Mouse (Mus musculus): ENCODE measurements around the gene Trpv6.

Gene Trpv6

DNA sequence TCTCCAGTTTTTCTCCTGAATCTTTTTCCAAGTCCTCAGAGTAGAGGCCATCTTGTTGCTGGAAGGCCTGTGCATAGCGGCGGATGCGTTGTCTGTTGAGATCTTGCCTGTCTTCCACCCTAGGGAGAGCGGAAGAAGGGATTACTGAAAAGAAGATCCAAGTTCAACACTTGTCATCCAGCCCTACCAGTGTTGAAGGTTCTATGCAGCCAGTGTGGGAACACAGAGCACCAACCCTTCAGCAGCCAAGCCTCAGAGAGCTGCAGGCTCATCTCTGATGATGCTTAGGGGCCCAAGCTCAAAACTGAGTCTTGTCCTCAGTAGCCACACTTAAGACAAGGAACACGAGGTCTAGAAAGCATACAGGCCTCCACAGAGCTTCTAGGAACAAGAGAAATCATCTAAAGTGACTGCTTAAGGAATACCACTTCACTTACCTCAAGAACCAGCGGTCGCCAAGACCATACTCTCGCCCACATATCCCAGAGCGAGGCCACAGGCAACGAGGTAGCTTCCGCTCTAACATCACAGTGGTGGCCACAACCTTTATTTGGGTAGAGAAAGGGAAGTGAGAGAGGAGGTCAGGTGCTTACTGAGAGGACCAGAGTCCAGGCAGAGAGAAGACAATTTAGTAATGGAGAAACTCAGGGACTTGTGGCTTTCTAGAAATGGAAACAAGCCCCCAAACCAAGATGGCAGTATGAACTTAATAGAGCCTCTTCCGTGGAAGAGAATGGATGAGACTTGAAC, 14.8 kb downstream of the Trpv6 start:
- no peak for DNase-seq

DNA sequence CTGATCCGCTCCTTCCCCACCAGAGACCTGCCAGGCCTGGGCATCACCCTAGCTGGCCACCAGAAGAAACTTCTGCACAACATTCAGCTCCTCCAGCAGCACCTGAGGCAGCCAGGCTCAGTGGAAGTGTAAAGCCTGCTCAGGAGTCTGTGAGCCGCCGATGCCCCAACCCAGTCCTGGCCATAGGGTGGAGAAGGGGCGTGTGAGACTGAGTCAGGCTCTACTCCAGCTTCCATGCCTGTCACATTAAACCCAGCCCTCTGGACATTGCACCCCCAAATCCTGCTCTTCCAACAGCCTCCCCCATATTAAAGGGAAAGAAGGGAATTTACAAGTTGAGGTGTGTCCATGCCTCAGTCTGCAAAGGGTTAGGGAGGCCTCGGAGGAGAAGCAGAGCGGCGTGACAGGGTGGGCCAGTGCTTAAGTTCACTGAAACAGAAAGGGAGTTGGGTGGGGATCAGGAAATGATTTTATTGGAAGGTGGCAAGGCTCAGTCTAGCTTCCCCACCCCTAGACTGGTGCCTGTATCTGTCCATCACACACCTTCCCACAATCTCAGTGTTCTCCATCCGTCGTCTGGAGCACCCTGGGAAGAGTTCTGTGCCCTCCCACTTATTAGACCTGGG, 15.9 kb downstream of the Trpv6 start:
- DNase-seq, result no peak

DNA sequence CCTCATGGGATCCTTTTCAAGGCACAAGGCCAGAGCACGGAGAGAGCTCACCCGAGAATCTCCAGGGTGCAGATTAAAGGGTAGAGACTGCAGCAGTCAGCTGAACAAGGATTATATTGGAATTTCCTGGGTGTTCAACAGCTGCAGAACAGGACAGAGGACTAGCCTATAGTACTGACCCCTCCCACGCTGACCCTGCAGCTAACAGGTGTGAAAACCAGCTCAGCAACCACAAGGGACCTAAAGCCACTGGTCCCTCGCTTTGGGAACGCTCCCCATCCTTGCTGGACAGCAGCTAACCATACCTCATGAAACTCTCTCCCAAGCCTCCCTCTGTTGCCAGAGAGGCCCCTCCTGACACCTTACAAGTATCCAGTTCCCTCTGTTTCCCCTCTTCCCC, 28.6 kb downstream of the Trpv6 start:
- DNase-seq, result no peak

DNA sequence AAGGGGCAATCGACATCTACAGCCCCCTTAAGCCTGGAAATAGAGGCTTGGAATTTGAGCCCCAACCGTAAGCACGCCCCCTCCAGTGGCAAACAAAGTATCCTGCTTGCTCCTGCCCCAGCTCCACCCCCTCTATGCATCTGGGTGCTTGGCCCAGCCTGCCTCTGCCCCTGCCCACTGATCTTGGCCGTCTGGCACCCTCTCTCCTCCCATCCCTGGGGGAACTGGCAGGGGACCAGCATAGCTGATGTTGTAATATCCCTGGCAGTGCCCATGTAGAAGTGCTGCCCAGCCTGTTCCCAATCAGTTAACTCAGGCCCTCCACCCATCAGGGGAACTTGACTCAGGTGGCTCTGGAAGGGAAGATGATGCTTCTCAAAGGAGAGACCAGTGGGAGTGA, 30.0 kb downstream of the Trpv6 start:
- DNase-seq, result peak; percentile 52 to 72

DNA sequence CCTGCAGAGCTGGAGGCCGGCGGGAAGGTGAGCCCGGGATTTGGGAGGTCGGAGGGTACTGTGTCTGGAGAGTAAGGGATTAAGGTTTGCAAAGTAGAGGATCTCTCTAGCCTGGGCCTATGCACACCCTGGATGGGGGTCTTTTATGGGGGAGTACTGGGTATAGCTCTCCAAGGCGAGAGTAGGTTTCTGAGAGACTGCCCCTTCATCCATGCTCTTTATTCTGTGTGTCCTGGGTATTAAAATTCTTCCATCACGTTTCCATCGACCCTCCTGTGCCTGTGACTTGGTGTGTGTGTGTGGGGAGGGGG, 30.5 kb downstream of the Trpv6 start:
- DNase-seq, result no peak

DNA sequence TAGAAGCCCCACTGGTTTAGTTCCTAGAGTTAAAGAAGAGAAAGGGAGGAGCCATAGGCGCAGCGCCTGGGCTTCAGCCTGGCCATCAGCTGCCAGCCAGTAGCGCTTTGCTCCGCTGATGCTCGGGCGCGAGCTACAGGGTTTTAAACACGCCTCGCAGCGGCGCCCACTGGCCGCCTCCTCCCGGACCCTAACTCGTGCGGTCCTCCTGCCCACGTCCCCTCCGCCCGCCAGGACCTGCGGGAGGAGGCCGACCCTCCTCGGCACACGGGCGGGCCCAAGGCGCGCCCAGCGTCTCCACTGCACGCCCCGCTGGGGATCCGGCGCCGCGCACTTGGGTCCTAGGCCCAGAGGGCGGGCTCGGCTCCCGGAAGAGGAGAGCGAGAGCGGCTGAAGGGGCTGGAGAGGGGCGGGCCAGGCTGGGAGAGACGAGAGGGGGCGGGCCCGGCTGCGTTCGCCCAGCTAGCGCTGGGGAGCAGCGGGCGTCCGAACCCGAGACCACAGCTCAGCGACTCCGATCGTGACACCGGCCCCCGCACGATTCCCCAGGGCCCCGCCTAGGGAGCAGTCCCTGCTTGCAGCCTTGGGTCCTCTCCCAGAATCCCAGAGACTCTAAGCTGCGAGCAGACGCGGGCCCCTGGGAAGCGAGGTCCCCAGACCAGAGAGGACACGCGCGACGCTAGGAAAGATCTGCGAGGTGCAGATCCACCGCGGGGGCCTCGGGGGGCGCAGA, 31.0 kb downstream of the Trpv6 start, which contains the start of gene Ephb6:
Gene Ephb6 (plus strand): TSS at position 422 of the 733 bp plus-strand sequence.
- peak; percentile 89 to 93 for DNase-seq

DNA sequence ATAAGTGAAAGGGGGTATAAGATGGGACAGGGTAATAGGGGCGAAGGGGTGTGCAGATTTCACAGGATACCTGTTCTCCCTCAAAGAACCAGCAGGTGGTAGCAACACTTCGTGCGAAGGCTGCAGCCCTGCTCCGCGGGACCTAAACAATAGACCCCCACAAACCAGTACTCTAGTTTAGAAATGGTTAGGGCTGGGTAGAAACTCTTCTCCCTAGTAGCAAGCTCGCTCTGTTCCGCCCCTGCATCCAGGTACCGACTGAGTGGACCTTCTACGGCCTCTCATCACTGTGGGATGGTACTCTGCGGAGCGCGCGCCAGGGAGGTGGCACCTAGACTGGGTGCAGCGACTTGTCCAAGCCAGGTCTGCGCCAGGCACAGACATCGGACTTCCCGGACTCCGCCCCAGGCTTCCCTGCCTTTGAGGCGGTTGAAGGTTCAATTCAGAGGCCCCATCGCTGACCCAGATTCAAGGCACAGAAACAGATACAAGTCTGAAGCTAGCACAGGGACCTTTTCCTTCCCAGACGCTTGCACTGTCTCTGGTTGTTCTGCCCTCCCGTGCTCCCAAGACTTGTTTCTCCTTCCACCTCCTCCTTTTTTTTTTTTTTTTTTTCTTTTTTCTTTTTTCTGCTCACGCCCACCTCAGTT, 31.7 kb downstream of the Trpv6 start:
- DNase-seq, result peak; percentile 79 to 81

DNA sequence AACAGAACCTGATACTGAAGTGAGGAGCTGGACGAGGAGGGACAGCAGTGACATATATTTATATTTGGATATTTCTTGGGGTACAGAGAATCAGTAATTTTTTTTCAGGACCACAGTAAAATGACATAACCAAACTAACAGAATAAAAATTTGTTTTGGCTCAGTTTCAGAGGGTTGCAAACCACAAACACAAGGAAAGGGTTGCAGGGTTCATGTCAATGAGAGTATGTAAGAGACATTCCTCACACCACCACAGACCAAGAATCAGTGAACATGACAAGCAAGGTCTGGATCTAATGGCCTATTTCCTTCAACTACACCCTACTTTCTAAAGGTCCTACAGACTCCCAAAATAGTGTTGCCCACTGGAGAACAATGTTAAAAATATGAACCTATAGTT, 54.0 kb downstream of the Trpv6 start:
- DNase-seq, result no peak

DNA sequence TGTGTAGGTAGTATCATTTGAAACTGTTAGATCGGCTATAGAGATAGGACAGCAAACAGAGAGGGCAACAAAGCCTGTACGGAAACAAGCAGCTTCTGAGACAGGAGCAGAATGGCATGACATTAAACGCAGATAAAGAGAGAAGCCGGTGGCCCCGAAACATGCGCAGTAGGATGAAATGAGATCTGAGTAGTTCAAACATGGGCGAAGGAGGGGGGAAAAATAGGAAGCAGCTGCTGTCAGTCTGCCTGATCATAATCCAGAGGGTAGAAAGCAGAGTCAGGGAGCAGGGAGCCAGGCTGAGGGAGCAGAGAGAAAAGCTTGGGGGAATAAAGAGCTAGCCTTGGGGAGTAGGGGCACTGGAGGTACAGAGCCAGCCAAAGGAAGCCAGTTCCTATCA, 54.9 kb downstream of the Trpv6 start:
- DNase-seq, result no peak

DNA sequence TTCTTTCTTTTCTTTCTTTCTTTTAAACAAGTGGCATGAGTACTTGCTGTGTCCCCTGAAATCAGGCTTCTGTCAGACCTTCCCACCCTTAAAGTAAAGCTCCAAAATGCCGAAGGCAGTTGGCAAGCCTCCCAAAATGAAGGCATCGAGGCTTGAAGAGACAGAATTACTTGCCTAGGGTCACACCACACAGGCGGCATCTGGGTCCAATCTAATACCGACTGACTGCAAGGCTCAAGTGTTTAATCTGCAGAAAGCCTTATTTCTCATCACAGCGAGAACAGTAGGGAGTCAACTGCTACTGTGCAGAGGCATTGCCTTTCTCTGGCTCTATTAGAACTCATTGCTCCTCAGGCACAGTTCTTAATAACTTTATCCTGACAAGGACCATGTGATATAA, 58.9 kb downstream of the Trpv6 start:
- no peak for DNase-seq

DNA sequence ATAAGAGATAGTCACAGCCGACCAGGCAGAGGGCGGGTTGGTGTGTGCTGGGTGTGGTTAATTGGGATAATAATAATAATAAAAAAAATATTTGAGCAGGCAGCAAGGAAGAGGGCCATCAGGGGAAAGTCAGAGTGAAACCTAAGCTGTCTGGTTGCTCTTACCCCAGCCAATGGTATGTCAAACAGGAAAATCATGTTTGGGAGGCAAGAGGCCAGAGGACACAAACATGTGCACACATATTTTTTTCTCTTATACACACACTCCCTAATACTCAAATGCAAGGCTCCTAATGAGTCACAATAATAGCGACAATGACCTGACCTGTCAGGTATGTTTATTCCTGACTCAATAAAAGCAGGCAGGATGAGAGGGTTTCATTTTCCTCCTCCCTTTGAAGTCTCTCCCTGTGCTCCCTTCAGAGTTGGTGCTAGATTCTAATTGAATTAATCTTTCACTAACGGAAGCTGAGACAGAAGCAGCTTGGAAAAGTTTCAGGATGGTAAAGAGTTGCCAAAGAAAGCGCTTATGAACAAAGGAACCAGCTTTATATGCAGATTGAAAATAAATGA, 59.6 kb downstream of the Trpv6 start:
- DNase-seq, result no peak

Data from thymus, postnatal 36 days (tissue).